Mouse (Mus musculus) left cerebral cortex, postnatal 25 days (tissue): ENCODE measurements at regions not wholly inside any gene's neighbourhood (a gene's known extent, or its start where the extent isn't known, plus 50 kb on each side); places are given as distances from the start of the nearest gene placed in this dataset.

Experiments used
- DNase-seq, 2 experiments: peaks; one replicate each; pipeline ENCODE4 v3.0.0; 2022; ENCODE audit warnings: low spot score in 2 of 2, mixed read lengths in 1 of 2
- intact Hi-C: fragments of 180-260 bp; cut with DNase I; formaldehyde crosslinking; loops from one replicate; pipeline ENCODE4 v1.15.1; 2025

DNA sequence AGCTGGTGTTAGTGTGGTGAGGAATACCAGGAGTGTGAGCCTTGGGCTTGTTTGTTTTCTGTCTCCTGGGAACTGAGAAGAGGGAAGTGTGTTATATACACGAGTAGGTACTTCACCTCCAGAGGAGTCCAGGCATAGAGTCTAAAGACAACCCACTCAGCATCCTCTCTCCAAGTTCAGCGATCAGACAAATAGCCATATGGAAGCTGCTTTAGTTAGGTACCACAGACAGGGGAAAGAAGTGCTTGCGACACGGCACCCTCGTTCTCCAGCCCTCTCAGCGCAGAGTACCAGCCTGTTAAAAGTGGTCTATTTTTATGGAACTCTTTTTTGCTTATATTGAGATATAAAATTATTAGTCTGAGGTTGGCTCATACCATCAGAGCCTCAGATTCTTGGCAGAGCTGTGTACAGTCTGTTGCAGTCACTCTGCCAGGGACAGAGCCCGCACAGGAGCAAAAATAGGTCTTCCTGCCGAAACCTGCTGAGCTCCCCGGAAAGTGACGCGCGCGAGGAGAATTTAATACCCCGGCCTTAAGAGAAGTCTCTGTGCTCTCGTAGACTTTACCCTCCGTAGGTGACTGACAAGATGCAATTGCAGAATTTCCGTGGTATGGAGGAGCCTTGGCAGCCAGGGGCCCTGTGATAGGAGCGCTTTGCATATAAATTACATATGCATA lies 175.5 kb downstream of the Vrk1 start:
- intact Hi-C loops, result no loop called here
- DNase-seq, result peak; percentile 45 to 75

- DNase-seq, result no peak
- intact Hi-C loops, result no loop called here
Measured at GRCm38 (mm10) chr12:106186501-106186900, 176.5 kb downstream of the Vrk1 start.

DNA sequence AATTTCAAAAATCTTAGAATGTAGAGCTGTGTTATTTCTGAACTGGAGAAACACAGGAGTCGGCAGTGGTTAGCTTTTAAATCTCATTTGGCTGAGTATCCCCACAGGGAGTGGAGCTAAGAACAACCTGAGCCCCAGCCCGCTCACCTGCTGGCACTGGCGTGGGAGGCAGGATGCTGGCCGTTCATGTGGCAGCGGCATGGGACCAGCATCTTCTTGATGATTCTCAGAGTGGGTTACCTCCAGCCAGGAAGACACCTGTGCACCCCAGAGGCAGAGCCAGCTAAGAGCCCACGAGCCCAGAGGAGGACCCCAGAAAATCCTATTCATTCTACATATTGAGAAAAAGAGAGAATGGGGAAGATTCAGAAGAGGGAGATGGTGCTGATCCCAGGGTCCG lies 181.7 kb downstream of the Vrk1 start:
- DNase-seq, result no peak
- intact Hi-C loops, result no loop called here

- DNase-seq, result no peak
- intact Hi-C loops, result no loop called here
Measured at GRCm38 (mm10) chr12:106199302-106199701, 189.3 kb downstream of the Vrk1 start.

DNA sequence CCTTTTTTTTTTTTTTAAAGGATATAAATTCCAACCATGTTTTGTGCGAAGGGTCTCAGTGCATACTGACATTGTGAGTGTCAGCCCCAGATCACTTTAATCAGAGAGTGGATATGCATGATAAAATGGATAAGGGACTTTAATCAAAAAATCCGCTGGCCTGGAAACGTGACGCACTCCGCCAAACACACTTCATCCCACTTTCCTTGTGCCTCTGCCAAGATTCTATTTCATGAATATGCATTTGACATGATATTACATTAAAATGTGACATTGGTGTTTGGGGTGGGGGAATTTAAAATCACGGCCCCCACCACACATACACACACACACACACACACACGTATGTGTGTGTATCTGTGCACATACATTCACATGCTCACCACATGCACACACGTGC lies 193.5 kb downstream of the Vrk1 start:
- peak in 1 of 2 experiments; percentile 51 for DNase-seq
- intact Hi-C loops, result no loop called here

- DNase-seq, result no peak
- intact Hi-C loops, result no loop called here
Measured at GRCm38 (mm10) chr12:106210959-106211358, 200.9 kb downstream of the Vrk1 start.

GRCm38 (mm10) chr12:106211488-106211887 lies 201.5 kb downstream of the Vrk1 start:
- intact Hi-C loops, result no loop called here

GRCm38 (mm10) chr12:106212397-106212796 lies 202.4 kb downstream of the Vrk1 start:
- intact Hi-C loops, result no loop called here
- DNase-seq, result no peak

More at GRCm38 (mm10) chr12:106211488-106211887, 201.5 kb downstream of the Vrk1 start:
- DNase-seq, result no peak

GRCm38 (mm10) chr12:106220071-106220470 lies 210.0 kb downstream of the Vrk1 start:
- DNase-seq, result no peak
- intact Hi-C loops, result no loop called here

DNA sequence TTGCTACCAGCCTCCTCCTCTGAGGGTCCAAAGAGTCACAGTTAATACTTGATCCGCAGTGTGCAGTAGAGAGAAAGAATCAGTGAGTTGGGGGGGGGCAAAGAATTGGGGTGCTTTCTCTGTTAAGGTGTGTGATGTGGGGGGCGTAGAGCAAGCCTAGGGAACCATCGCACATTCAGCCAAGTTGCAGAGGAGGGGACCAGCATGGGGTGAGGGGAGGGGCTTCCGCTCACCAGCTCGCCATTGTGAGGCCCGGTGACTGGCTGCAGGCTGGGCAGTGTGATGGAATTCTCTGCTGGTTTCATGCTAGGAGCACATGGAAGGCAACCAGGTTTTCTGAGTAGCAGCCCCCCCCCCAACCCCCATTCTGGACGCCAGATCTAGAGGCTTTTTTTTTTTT lies 216.2 kb downstream of the Vrk1 start:
- DNase-seq, result no peak
- intact Hi-C loops, result no loop called here

- DNase-seq, result peak in 1 of 2 experiments; percentile 6
- intact Hi-C loops, result no loop called here
Measured at GRCm38 (mm10) chr12:106226776-106227562, 216.9 kb downstream of the Vrk1 start.

DNA sequence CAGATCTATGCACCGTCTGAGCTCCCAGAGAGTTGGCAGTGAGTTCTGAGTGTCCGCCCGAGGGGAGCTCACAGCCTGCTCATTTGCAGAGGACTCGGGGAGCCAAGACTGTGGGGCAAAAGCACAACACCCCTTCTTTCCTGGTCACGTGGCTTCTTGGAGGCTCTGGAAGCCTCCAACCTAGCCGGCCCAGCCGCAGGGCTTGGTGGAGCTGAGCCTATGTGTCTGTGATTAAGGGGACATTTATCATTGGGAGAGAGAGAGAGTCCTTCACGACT lies 217.5 kb downstream of the Vrk1 start:
- DNase-seq, result no peak
- intact Hi-C loops, result no loop called here

GRCm38 (mm10) chr12:106245178-106245840 lies 235.3 kb downstream of the Vrk1 start:
- intact Hi-C loops, result no loop called here
- no peak for DNase-seq

GRCm38 (mm10) chr12:106273591-106273990 lies 263.6 kb downstream of the Vrk1 start:
- intact Hi-C loops, result loop anchor here (10.0 kb wide), 1 partner anchor 1721 kb away; no protein-coding TSS in a partner anchor
- no peak for DNase-seq

DNA sequence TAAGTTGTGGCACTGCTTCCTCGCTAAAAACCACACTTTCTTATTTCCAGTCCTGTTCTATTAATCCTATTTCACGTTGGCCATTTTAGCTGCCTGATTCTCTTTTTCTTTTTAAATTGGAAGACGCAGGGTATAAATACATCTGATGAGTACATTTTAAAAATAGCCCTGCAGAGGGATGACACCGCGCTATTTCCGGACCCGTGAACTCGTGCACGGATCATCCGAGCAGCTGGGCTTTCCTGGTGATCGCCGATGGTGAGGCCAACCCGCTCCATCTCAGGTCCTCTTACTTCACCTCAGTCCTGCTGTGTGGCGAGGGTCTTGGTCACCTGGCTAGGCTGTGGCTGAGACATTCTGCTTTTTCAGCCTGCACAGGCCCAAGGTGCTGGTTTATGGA lies 267.9 kb downstream of the Vrk1 start:
- DNase-seq, result peak in 1 of 2 experiments; percentile 50
- intact Hi-C loops, result loop anchor here (10.0 kb wide), 1 partner anchor 1717 kb away; no protein-coding TSS in a partner anchor

GRCm38 (mm10) chr12:106282491-106283106 lies 272.6 kb downstream of the Vrk1 start:
- intact Hi-C loops, result no loop called here
- no peak for DNase-seq

GRCm38 (mm10) chr12:106284814-106285213 lies 274.8 kb downstream of the Vrk1 start:
- intact Hi-C loops, result no loop called here
- peak in 1 of 2 experiments; percentile 39 for DNase-seq

DNA sequence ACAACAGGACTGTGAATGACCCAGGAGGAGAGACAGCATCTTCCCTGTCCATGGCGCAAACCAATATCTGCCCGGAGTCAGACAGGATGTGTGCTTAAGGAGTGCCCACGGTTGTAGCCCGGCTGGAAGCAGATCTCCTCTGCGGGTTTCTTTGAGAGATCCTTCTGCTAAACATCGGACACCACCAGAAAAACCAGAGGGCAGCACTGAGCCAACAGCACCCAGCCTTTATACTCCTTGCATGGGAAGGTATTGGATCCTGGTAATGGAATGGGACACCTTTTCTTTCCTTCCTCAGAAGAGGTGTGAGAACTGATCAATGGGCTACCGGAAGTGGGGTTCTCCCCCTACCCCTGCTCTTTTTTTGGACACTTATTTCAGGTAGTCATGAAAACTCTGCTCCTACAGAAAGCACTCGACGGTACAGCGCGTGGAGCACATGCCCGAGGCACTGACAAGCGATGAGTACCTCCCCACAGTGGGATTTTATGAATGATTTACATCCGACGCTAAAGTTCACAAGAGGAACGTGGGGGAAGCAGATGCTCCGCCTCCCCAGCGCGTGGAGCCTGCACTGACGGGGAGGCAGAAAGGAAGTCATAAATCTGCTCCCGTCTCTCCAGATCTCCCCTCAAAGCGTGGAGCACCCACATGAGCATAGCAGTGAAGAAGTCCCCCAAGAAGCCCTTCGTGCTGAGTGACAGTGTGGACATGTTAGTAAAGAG lies 278.9 kb downstream of the Vrk1 start:
- no peak for DNase-seq
- intact Hi-C loops, result no loop called here

DNA sequence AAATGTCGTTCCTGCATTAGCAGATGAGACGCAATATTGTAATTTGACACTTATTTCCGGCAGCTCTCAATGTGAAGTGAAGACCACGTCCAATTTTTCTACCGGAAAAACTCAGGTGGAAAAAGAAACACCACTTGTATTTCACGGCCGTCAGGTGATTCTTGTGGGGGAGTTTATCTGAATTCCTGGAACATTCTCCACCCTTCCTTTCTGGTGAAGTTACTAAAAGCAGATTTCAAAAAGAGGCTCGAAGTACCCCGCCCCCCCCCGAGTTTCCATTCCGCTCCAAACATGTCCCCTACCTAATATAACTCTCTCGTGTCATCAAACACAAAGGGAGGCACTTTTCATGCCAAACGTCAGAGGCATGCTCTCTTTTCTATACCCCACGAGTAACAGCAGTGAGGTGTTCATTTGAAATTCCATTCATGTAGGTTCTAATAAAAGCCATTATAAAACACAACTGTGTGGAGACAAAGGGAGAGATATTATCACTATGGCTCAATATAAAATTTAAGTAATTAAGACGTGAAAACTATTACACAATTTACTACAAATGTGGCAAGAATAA lies 281.5 kb downstream of the Vrk1 start:
- intact Hi-C loops, result no loop called here
- no peak for DNase-seq
